Mouse (Mus musculus) forebrain, postnatal 0 days (tissue): ENCODE measurements at regions not wholly inside any gene's neighbourhood (a gene's known extent, or its start where the extent isn't known, plus 50 kb on each side); places are given as distances from the start of the nearest gene placed in this dataset.
A peak's percentile ranks its signal among the peaks of the same experiment; 100 is the strongest.

Experiments
- ATAC-seq: fragments of 200-750 bp; cut with Nextera tagmentation; 2 replicates; pipeline ENCODE4 v1.8.0; 2017; ENCODE audit warnings: mild to moderate bottlenecking, moderate library complexity
- DNase-seq: peaks from one replicate; pipeline ENCODE4 v3.0.0-alpha.2; 2015
- H3K27ac ChIP-seq: fragments of 300-500 bp; sonication (generic); 2 replicates; pipeline ENCODE4 v1.5.1; 2014; ENCODE audit warnings: low read depth, mild to moderate bottlenecking, antibody characterized with exemption, low read length, moderate library complexity, mixed read lengths
- H3K27me3 ChIP-seq: fragments of 300-500 bp; sonication (generic); 2 replicates; pipeline ENCODE4 v1.6.1; 2014; ENCODE audit warnings: mild to moderate bottlenecking, low read length, mixed read lengths; ENCODE audit not compliant: insufficient read depth
- H3K36me3 ChIP-seq: fragments of 300-500 bp; sonication (generic); 2 replicates; pipeline ENCODE4 v1.6.1; 2014; ENCODE audit warnings: mild to moderate bottlenecking, moderate library complexity; ENCODE audit not compliant: insufficient read depth
- H3K4me1 ChIP-seq: fragments of 300-500 bp; sonication (generic); 2 replicates; pipeline ENCODE4 v1.6.1; 2014; ENCODE audit warnings: antibody characterized with exemption; ENCODE audit not compliant: insufficient read depth
- H3K4me2 ChIP-seq: fragments of 300-500 bp; sonication (generic); 2 replicates; pipeline ENCODE4 v1.6.1; 2014; ENCODE audit warnings: low read depth, mild to moderate bottlenecking, moderate library complexity
- H3K4me3 ChIP-seq: fragments of 300-500 bp; sonication (generic); 2 replicates; pipeline ENCODE4 v1.5.1; 2014; ENCODE audit warnings: low read depth, low read length, mixed read lengths
- H3K9ac ChIP-seq: fragments of 300-500 bp; sonication (generic); 2 replicates; pipeline ENCODE4 v1.6.1; 2014; ENCODE audit warnings: mild to moderate bottlenecking
- H3K9me3 ChIP-seq: fragments of 300-500 bp; sonication (generic); 2 replicates; pipeline ENCODE4 v1.6.1; 2016; ENCODE audit warnings: low read length
- CTCF ChIP-seq: sonication (generic); IDR thresholded peaks from 2 replicates; pipeline ENCODE4 v1.5.1; 2016; ENCODE audit warnings: antibody characterized with exemption, control low read depth, low read depth
- WGBS: fragments of 180-500 bp; shearing (Covaris S2); extraction: QIAGEN DNeasy Blood & Tissue Kit; methylation state at CpG from one replicate; pipeline ENCODE4 v1.1.7; 2014; 5-methylcytosine and 5-hydroxymethylcytosine counted together

DNA sequence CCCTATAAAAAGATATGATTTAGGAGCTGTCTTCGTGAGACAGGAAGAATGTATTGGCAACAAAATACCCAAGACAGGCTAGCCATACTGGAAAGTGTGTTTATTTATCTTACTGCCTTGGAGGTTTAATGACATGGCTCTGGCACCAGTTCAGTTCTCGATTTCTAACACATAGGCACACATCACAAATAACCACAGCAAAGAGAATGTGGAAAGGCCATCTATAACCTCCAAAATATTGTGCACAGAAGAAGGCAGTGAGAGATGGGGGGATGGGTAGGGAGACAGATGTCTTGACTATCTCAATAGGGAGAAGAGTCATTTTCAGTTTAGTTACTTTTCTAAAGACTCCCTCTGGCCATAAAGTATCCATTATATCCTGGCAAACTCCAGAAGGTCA lies 90.5 kb downstream of the Minar1 start:
- no peak overlapping the region for H3K4me3 ChIP-seq
- no peak for DNase-seq
- H3K9ac ChIP-seq, result no peak overlapping the region
- no peak overlapping the region for H3K4me2 ChIP-seq
- no peak overlapping the region for H3K27ac ChIP-seq
- no peaks in the 10 kb centered on the region for H3K9me3 ChIP-seq
- TF ChIP-seq CTCF, result no peak
- H3K27me3 ChIP-seq, result no peaks in the 10 kb centered on the region
- H3K4me1 ChIP-seq, result no peaks in the 10 kb centered on the region
- ATAC-seq, result no peak
- 69% methylated on average over 2 of the region's 2 CpGs for WGBS
- no peaks in the 10 kb centered on the region for H3K36me3 ChIP-seq

GRCm38 (mm10) chr9:89524137-89524536 lies 98.8 kb downstream of the Minar1 start:
- ATAC-seq (no peak), DNase-seq (no peak)
- Histone ChIP-seq H3K4me2 (no peak overlapping the region), H3K27ac (no peak overlapping the region), H3K27me3 (no peaks in the 10 kb centered on the region), H3K36me3 (no peaks in the 10 kb centered on the region), H3K4me3 (no peak overlapping the region), H3K9ac (no peak overlapping the region), H3K9me3 (no peaks in the 10 kb centered on the region), H3K4me1 (no peaks in the 10 kb centered on the region)
- TF ChIP-seq CTCF, result no peak
- 83% methylated on average over 1 of the region's 1 CpGs for WGBS

DNA sequence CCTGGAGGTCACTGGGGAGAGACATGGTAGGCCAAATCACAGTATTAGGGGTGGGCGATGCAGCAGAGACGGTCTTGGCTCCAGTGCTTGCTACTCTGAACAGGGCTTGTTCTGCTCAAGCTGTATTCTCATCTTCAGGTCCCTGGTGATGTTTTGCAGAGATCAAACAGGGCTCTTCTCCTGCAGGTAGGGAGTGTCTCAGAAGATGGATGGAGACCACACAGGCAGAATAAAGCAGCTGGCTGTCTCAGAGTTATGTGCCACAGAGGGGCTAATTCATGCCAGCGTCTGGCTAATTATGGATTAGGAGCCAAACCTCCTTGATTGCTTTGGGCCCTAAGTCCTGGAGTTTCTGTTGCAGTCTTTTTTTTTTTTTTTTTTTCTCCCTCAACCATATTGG lies 99.2 kb downstream of the Minar1 start:
- WGBS, result 69% methylated on average over 3 of the region's 3 CpGs

DNA sequence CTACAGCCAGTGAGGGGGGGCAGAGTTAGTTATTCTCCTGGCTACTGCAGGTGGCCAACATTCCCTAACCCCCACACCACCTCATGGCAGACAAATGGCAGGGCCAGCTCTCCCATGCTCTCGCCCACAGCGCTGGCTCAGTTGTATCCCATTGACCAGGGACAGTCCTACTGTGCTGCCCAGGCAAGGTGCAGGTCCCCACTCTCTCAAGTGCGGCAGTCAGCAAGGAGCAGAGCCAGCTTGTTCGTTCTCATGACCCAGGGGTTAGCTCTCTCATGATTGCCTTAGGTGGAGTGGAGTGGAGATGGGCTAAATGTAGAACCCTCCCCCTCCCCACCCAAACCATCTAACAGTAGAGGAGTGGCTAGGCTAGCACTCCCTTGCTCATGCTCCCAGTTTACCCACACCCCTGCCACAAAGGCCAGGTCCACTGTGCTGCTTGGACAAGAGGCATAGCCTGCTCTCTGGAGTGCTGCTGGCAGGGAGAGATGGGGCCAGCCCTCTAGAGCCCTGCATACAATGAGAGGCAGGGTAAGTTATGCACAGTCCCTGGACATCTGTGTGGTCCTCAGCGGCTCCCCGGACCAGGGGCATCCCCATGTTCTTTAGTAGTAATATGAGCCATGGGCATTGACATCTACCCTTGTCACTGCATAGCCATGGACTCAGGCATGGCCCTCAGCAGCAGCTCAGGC lies 114.4 kb downstream of the Minar1 start:
- ATAC-seq, result no peak; the same call in 1 of the 2 replicates
- Histone ChIP-seq H3K27me3 (no peaks in the 10 kb centered on the region), H3K27ac (no peak overlapping the region), H3K36me3 (no peaks in the 10 kb centered on the region), H3K9ac (no peak overlapping the region), H3K4me2 (no peak overlapping the region), H3K4me3 (no peak overlapping the region), H3K4me1 (no peaks in the 10 kb centered on the region), H3K9me3 (no peaks in the 10 kb centered on the region)
- TF ChIP-seq CTCF, result no peak
- no peak for DNase-seq
- 91% methylated on average over 6 of the region's 6 CpGs for WGBS

More for the DNA sequence above, 99.2 kb downstream of the Minar1 start:
- H3K9ac ChIP-seq, result no peak overlapping the region
- no peaks in the 10 kb centered on the region for H3K27me3 ChIP-seq
- H3K4me1 ChIP-seq, result no peaks in the 10 kb centered on the region
- no peak overlapping the region for H3K4me3 ChIP-seq
- no peaks in the 10 kb centered on the region for H3K9me3 ChIP-seq
- H3K27ac ChIP-seq, result no peak overlapping the region
- ATAC-seq (no peak), DNase-seq (no peak)
- no peak overlapping the region for H3K4me2 ChIP-seq
- TF ChIP-seq CTCF, result no peak
- H3K36me3 ChIP-seq, result no peaks in the 10 kb centered on the region

DNA sequence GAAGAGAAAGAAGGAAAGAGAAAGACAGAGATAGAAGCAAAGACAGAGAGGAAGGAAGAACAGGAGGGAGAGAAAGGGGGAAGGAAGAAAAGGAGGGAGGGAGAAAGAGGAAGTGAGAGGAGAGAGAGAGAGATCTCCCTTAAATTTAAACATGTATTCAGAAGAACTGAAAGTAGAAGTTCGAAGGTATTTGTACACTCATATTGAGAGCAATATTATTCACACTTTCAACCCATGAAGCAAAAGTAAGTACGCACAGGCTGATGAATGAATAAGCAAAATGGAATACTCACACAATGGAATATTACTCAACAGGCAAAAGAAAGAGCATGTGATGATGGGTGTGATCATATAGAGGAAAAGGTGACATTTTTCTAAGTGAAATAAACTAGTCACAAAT lies 120.8 kb downstream of the Minar1 start:
- Histone ChIP-seq H3K27me3 (no peaks in the 10 kb centered on the region), H3K4me1 (peaks cover 2% of the 10 kb centered on the region; the same call in 1 of the 2 replicates), H3K36me3 (no peaks in the 10 kb centered on the region), H3K27ac (no peak overlapping the region), H3K4me3 (no peak overlapping the region), H3K4me2 (no peak overlapping the region), H3K9me3 (no peaks in the 10 kb centered on the region), H3K9ac (no peak overlapping the region)
- no peak for TF ChIP-seq CTCF
- 89% methylated on average over 2 of the region's 2 CpGs for WGBS
- DNase-seq (no peak), ATAC-seq (no peak)

DNA sequence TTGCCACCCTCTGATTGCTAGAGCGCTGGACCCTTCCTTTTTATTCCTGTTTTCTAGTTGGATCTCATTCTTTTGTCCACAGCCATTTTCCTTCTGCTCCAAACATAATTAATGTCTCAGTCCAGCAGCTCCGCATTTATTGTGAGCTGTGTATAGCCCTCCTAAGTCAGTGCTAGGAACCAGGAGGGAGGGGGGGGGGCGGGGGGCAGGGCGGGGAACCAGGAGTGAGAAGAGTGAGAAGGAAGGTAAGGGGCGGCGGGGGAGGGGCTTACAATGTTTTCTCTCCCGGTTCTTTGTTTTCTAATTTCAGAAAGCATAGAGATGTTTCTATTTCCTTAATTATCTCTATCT lies 125.6 kb downstream of the Minar1 start:
- 8% methylated on average over 7 of the region's 7 CpGs for WGBS
- Histone ChIP-seq H3K4me3 (no peak overlapping the region), H3K27ac (no peak overlapping the region), H3K9me3 (no peaks in the 10 kb centered on the region), H3K9ac (no peak overlapping the region), H3K36me3 (no peaks in the 10 kb centered on the region), H3K4me1 (peaks cover 2% of the 10 kb centered on the region; the same call in 1 of the 2 replicates), H3K4me2 (no peak overlapping the region), H3K27me3 (no peaks in the 10 kb centered on the region)
- no peak for TF ChIP-seq CTCF
- no peak for DNase-seq
- peak; percentile 51 for ATAC-seq

DNA sequence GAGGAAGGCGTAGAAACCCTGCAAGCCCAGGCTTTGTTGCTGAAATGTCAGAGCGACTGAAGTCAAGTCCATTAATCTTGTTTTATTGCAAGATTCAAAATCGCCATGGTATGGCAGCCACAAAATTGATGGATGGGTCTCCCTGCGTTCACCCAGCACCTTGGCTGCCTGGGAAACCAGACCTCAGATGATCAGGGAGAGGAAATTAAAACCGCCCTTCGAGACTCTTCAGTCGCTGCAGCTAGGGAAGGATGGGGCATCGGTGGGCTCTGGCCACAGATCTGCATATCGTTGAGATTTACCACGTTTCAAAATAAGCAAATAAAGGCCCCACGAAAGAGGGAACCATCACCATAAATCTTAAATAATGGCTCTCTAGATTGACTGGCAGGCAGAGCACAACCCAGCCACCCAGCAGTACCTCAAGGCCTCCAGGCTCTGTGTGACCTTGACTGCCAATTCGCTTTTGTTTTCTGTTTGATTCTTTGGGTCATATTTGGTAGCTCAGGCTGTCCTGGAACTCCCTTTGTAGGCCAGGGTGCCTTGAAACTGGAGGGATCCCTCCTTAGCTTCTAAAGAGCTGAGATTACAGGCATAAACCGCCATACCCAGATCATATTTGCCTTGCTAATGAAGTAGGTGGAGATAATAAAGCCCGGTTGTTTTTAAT lies 126.1 kb downstream of the Minar1 start:
- ATAC-seq (peak; percentile 47), DNase-seq (peak; percentile 1)
- Histone ChIP-seq H3K27me3 (no peaks in the 10 kb centered on the region), H3K4me2 (no peak overlapping the region), H3K36me3 (no peaks in the 10 kb centered on the region), H3K9me3 (no peaks in the 10 kb centered on the region), H3K27ac (no peak overlapping the region), H3K9ac (no peak overlapping the region), H3K4me3 (no peak overlapping the region), H3K4me1 (peaks cover 2% of the 10 kb centered on the region; the same call in 1 of the 2 replicates)
- no peak for TF ChIP-seq CTCF
- 48% methylated on average over 14 of the region's 14 CpGs for WGBS
